Mouse (Mus musculus) intestine, embryonic 16.5 days (tissue): ENCODE results near the gene Capzb. TPM values are rescaled to one million over a fixed set of nuclear protein-coding genes. Genes with fewer than 3 reads are reported as not detected.

Experiments used
- ATAC-seq: fragments of 200-750 bp; cut with Nextera tagmentation; 2 replicates; pipeline ENCODE4 v1.8.0; 2017; ENCODE audit warnings: moderate TSS enrichment, moderate library complexity
- H3K27ac ChIP-seq: fragments of 300-500 bp; sonication (generic); 2 replicates; pipeline ENCODE4 v1.5.1; 2014; ENCODE audit warnings: mild to moderate bottlenecking, low read length
- H3K27me3 ChIP-seq: fragments of 300-500 bp; sonication (generic); replicated peaks from 2 replicates; pipeline ENCODE4 v1.6.1; 2014; ENCODE audit warnings: low read length, control low read depth, mixed read lengths; ENCODE audit not compliant: control insufficient read depth, insufficient read depth
- H3K36me3 ChIP-seq: fragments of 300-500 bp; sonication (generic); 2 replicates; pipeline ENCODE4 v1.6.1; 2014; ENCODE audit warnings: low read length, control low read depth; ENCODE audit not compliant: control insufficient read depth, insufficient read depth
- H3K4me1 ChIP-seq: fragments of 300-500 bp; sonication (generic); 2 replicates; pipeline ENCODE4 v1.6.1; 2014; ENCODE audit warnings: low read length, control low read depth, mixed read lengths; ENCODE audit not compliant: control insufficient read depth, insufficient read depth
- H3K4me2 ChIP-seq: fragments of 300-500 bp; sonication (generic); 2 replicates; pipeline ENCODE4 v1.6.1; 2014; ENCODE audit warnings: low read depth, low read length, control low read depth
- H3K4me3 ChIP-seq: fragments of 300-500 bp; sonication (generic); 2 replicates; pipeline ENCODE4 v1.5.1; 2014; ENCODE audit warnings: mild to moderate bottlenecking, low read length
- H3K9ac ChIP-seq: fragments of 300-500 bp; sonication (generic); 2 replicates; pipeline ENCODE4 v1.6.1; 2014; ENCODE audit warnings: low read depth, low read length
- H3K9me3 ChIP-seq: fragments of 300-500 bp; sonication (generic); 2 replicates; pipeline ENCODE4 v1.6.1; 2016; ENCODE audit warnings: low read length, control low read depth; ENCODE audit not compliant: control insufficient read depth
- WGBS: fragments of 180-500 bp; shearing (Covaris S2); extraction: QIAGEN DNeasy Blood & Tissue Kit; methylation state at CpG from one replicate; pipeline ENCODE4 v1.1.7; 2014; 5-methylcytosine and 5-hydroxymethylcytosine counted together
- polyA plus RNA-seq: library from polyadenylated mRNA; unstranded; fragments of >200 nt; fragmentation: Nextera tagmentation; extraction: Ambion mirVana; gene quantifications from 2 replicates; pipeline ENCODE4 v1.2.1, GENCODE M21; 2015

The Capzb gene
- polyA plus RNA-seq, 1 experiment from 2014 or later, result 454 TPM

- Histone ChIP-seq H3K9ac (no peak overlapping the region), H3K27me3 (no peaks in the 10 kb centered on the region), H3K4me1 (no peaks in the 10 kb centered on the region), H3K4me2 (no peak overlapping the region), H3K36me3 (peaks cover 11% of the 10 kb centered on the region), H3K27ac (no peak overlapping the region), H3K9me3 (no peaks in the 10 kb centered on the region), H3K4me3 (no peak overlapping the region)
- 94% methylated on average over 5 of the region's 5 CpGs for WGBS
- ATAC-seq, result no peak
Observed at GRCm38 (mm10) chr4:139292038-139292437, 99.3 kb downstream of the Capzb start.

GRCm38 (mm10) chr4:139297566-139297965 lies 104.9 kb downstream of the Capzb start:
- ATAC-seq, result no peak
- Histone ChIP-seq H3K9me3 (no peaks in the 10 kb centered on the region), H3K4me3 (no peak overlapping the region), H3K27me3 (no peaks in the 10 kb centered on the region), H3K9ac (no peak overlapping the region), H3K27ac (no peak overlapping the region), H3K36me3 (no peaks in the 10 kb centered on the region), H3K4me1 (no peaks in the 10 kb centered on the region), H3K4me2 (no peak overlapping the region)
- WGBS, result 83% methylated on average over 4 of the region's 4 CpGs

GRCm38 (mm10) chr4:139298671-139299366 lies 106.1 kb downstream of the Capzb start:
- H3K4me3 ChIP-seq, result no peak overlapping the region
- WGBS, result 77% methylated on average over 12 of the region's 12 CpGs
- no peaks in the 10 kb centered on the region for H3K9me3 ChIP-seq
- H3K36me3 ChIP-seq, result no peaks in the 10 kb centered on the region
- no peak overlapping the region for H3K4me2 ChIP-seq
- no peaks in the 10 kb centered on the region for H3K27me3 ChIP-seq
- ATAC-seq, result no peak
- H3K9ac ChIP-seq, result no peak overlapping the region
- no peaks in the 10 kb centered on the region for H3K4me1 ChIP-seq
- H3K27ac ChIP-seq, result no peak overlapping the region

GRCm38 (mm10) chr4:139301780-139302179 lies 109.1 kb downstream of the Capzb start:
- Histone ChIP-seq H3K9ac (no peak overlapping the region), H3K4me3 (no peak overlapping the region), H3K4me2 (no peak overlapping the region), H3K27me3 (no peaks in the 10 kb centered on the region), H3K9me3 (no peaks in the 10 kb centered on the region), H3K4me1 (no peaks in the 10 kb centered on the region), H3K27ac (no peak overlapping the region), H3K36me3 (no peaks in the 10 kb centered on the region)
- no peak for ATAC-seq
- WGBS, result 90% methylated on average over 8 of the region's 8 CpGs

GRCm38 (mm10) chr4:139302241-139302640 lies 109.5 kb downstream of the Capzb start:
- no peak overlapping the region for H3K27ac ChIP-seq
- no peak overlapping the region for H3K9ac ChIP-seq
- ATAC-seq, result no peak
- H3K4me3 ChIP-seq, result no peak overlapping the region
- no peaks in the 10 kb centered on the region for H3K36me3 ChIP-seq
- H3K4me1 ChIP-seq, result no peaks in the 10 kb centered on the region
- WGBS, result 57% methylated on average over 5 of the region's 5 CpGs
- H3K9me3 ChIP-seq, result no peaks in the 10 kb centered on the region
- H3K4me2 ChIP-seq, result no peak overlapping the region
- H3K27me3 ChIP-seq, result no peaks in the 10 kb centered on the region

- Histone ChIP-seq H3K27ac (no peak overlapping the region), H3K4me3 (no peak overlapping the region), H3K9ac (no peak overlapping the region), H3K4me2 (no peak overlapping the region), H3K36me3 (no peaks in the 10 kb centered on the region), H3K9me3 (no peaks in the 10 kb centered on the region), H3K4me1 (no peaks in the 10 kb centered on the region), H3K27me3 (no peaks in the 10 kb centered on the region)
- ATAC-seq, result no peak
- 82% methylated on average over 3 of the region's 3 CpGs for WGBS
Observed at GRCm38 (mm10) chr4:139305521-139305920, 112.8 kb downstream of the Capzb start.

- H3K9me3 ChIP-seq, result no peaks in the 10 kb centered on the region
- no peak overlapping the region for H3K9ac ChIP-seq
- H3K27me3 ChIP-seq, result no peaks in the 10 kb centered on the region
- WGBS, result 83% methylated on average over 5 of the region's 5 CpGs
- H3K36me3 ChIP-seq, result no peaks in the 10 kb centered on the region
- no peak for ATAC-seq
- H3K4me2 ChIP-seq, result no peak overlapping the region
- H3K4me3 ChIP-seq, result no peak overlapping the region
- no peaks in the 10 kb centered on the region; the same call in 1 of the 2 replicates for H3K4me1 ChIP-seq
- no peak overlapping the region for H3K27ac ChIP-seq
Observed at GRCm38 (mm10) chr4:139307916-139308315, 115.2 kb downstream of the Capzb start.

GRCm38 (mm10) chr4:139309651-139310050 lies 117.0 kb downstream of the Capzb start:
- Histone ChIP-seq H3K27ac (no peak overlapping the region), H3K36me3 (no peaks in the 10 kb centered on the region; the same call in 1 of the 2 replicates), H3K9me3 (no peaks in the 10 kb centered on the region), H3K4me2 (peak overlapping the region; percentile 84), H3K27me3 (no peaks in the 10 kb centered on the region), H3K4me1 (no peaks in the 10 kb centered on the region; the same call in 1 of the 2 replicates), H3K4me3 (peak overlapping the region; percentile 89), H3K9ac (peak overlapping the region; percentile 98)
- WGBS, result 22% methylated on average over 6 of the region's 6 CpGs
- ATAC-seq, result no peak

GRCm38 (mm10) chr4:139310171-139310898 lies 117.6 kb downstream of the Capzb start, which contains the start of the genes Pqlc2 and Akr7a5:
TSS of gene Pqlc2 (minus strand) at chr4:139310708.
TSS of gene Akr7a5 (plus strand) at chr4:139310744.
- H3K4me2 ChIP-seq, result peak within 1 kb of the TSS; percentile 84
- no peaks in the 10 kb centered on the region for H3K27me3 ChIP-seq
- H3K4me3 ChIP-seq, result peak within 1 kb of the TSS; percentile 89
- no peaks in the 10 kb centered on the region; the same call in 1 of the 2 replicates for H3K4me1 ChIP-seq
- under 1% methylated on average over 63 of the region's 63 CpGs for WGBS
- peaks cover under 1% of the 10 kb centered on the region; the same call in 1 of the 2 replicates for H3K36me3 ChIP-seq
- peak within 1 kb of the TSS; percentile 97 for H3K27ac ChIP-seq
- H3K9ac ChIP-seq, result peak within 1 kb of the TSS; percentile 98
- H3K9me3 ChIP-seq, result no peaks in the 10 kb centered on the region
- ATAC-seq, result peak; percentile 87
